Mouse (Mus musculus) forebrain, embryonic 11.5 days (tissue): ENCODE data around the gene Ampd3. TPM values are rescaled to one million over a fixed set of nuclear protein-coding genes. Genes with fewer than 3 reads are reported as not detected.

ENCODE experiments used
- ATAC-seq: fragments of 200-750 bp; cut with Nextera tagmentation; replicated peaks from 2 replicates; pipeline ENCODE4 v1.8.0; 2017; ENCODE audit warnings: moderate TSS enrichment; ENCODE audit not compliant: low FRiP score
- DNase-seq: peaks from one replicate; pipeline ENCODE4 v3.0.0-alpha.2; 2017; ENCODE audit warnings: low spot score
- H3K27ac ChIP-seq: fragments of 300-500 bp; sonication (generic); 2 replicates; pipeline ENCODE4 v1.5.1; 2014; ENCODE audit warnings: low read depth, low read length
- H3K27me3 ChIP-seq: fragments of 300-500 bp; sonication (generic); 2 replicates; pipeline ENCODE4 v1.6.1; 2014; ENCODE audit warnings: mild to moderate bottlenecking, low read length, mixed read lengths; ENCODE audit not compliant: control insufficient read depth, insufficient read depth
- H3K36me3 ChIP-seq: fragments of 300-500 bp; sonication (generic); 2 replicates; pipeline ENCODE4 v1.6.1; 2014; ENCODE audit warnings: mild to moderate bottlenecking, low read length, moderate library complexity, mixed read lengths; ENCODE audit not compliant: control insufficient read depth, insufficient read depth
- H3K4me1 ChIP-seq: fragments of 300-500 bp; sonication (generic); replicated peaks from 2 replicates; pipeline ENCODE4 v1.6.1; 2014; ENCODE audit warnings: low read length, mixed read lengths; ENCODE audit not compliant: control insufficient read depth, insufficient read depth
- H3K4me2 ChIP-seq: fragments of 300-500 bp; sonication (generic); 2 replicates; pipeline ENCODE4 v1.6.1; 2014; ENCODE audit warnings: low read depth, mild to moderate bottlenecking, low read length, moderate library complexity, mixed read lengths; ENCODE audit not compliant: severe bottlenecking
- H3K4me3 ChIP-seq: fragments of 300-500 bp; sonication (generic); 2 replicates; pipeline ENCODE4 v1.5.1; 2014; ENCODE audit warnings: low read depth, low read length
- H3K9ac ChIP-seq: fragments of 300-500 bp; sonication (generic); 2 replicates; pipeline ENCODE4 v1.6.1; 2014; ENCODE audit warnings: low read length
- H3K9me3 ChIP-seq: fragments of 300-500 bp; sonication (generic); 2 replicates; pipeline ENCODE4 v1.6.1; 2016; ENCODE audit warnings: low read length, mixed read lengths; ENCODE audit not compliant: control insufficient read depth
- WGBS: fragments of 180-500 bp; shearing (Covaris S2); extraction: QIAGEN DNeasy Blood & Tissue Kit; methylation state at CpG from one replicate; pipeline ENCODE4 v1.1.7; 2014; 5-methylcytosine and 5-hydroxymethylcytosine counted together
- polyA plus RNA-seq: library from polyadenylated mRNA; unstranded; fragments of >200 nt; fragmentation: Nextera tagmentation; extraction: Ambion mirVana; gene quantifications from 2 replicates; pipeline ENCODE4 v1.2.1, GENCODE M21; 2014

Ampd3 gene
- polyA plus RNA-seq, 1 experiment from 2014 or later = 1.9 TPM

GRCm38 (mm10) chr7:110782135-110782534, 14.1 kb downstream of the Ampd3 start:
- ATAC-seq (no peak), DNase-seq (no peak)
- H3K27ac ChIP-seq = no peak overlapping the region
- H3K4me1 ChIP-seq = 0 out of 2 replicates have a peak, but pooled peaks cover 2% of the 10 kb centered on the region
- no peak overlapping the region for H3K4me3 ChIP-seq
- no peaks in the 10 kb centered on the region for H3K27me3 ChIP-seq
- no peak overlapping the region for H3K9ac ChIP-seq
- H3K36me3 ChIP-seq = no peaks in the 10 kb centered on the region
- no peak overlapping the region for H3K4me2 ChIP-seq
- no peaks in the 10 kb centered on the region for H3K9me3 ChIP-seq
- WGBS = 81% methylated on average over 7 of the region's 7 CpGs

GRCm38 (mm10) chr7:110782845-110783478, 15.0 kb downstream of the Ampd3 start:
- Histone ChIP-seq H3K36me3 (no peaks in the 10 kb centered on the region), H3K27ac (no peak overlapping the region), H3K27me3 (no peaks in the 10 kb centered on the region), H3K4me3 (no peak overlapping the region), H3K4me1 (0 out of 2 replicates have a peak, but pooled peaks cover 2% of the 10 kb centered on the region), H3K4me2 (no peak overlapping the region), H3K9ac (no peak overlapping the region), H3K9me3 (no peaks in the 10 kb centered on the region)
- WGBS = 53% methylated on average over 10 of the region's 10 CpGs
- ATAC-seq (no peak), DNase-seq (no peak)

- no peak overlapping the region for H3K9ac ChIP-seq
- H3K4me1 ChIP-seq = 0 out of 2 replicates have a peak, but pooled peaks cover 2% of the 10 kb centered on the region
- H3K27me3 ChIP-seq = no peaks in the 10 kb centered on the region
- H3K4me2 ChIP-seq = no peak overlapping the region
- DNase-seq = no peak
- WGBS = 76% methylated on average over 8 of the region's 8 CpGs
- H3K4me3 ChIP-seq = no peak overlapping the region
- no peak for ATAC-seq
- no peaks in the 10 kb centered on the region for H3K36me3 ChIP-seq
- H3K9me3 ChIP-seq = no peaks in the 10 kb centered on the region
- no peak overlapping the region for H3K27ac ChIP-seq
These were observed 17.0 kb downstream of the Ampd3 start for GRCm38 (mm10) chr7:110784965-110785364.

GRCm38 (mm10) chr7:110785741-110786146, 17.7 kb downstream of the Ampd3 start:
- Histone ChIP-seq H3K4me1 (0 out of 2 replicates have a peak, but pooled peaks cover 2% of the 10 kb centered on the region), H3K4me2 (no peak overlapping the region), H3K9ac (no peak overlapping the region), H3K27ac (no peak overlapping the region), H3K9me3 (no peaks in the 10 kb centered on the region), H3K27me3 (no peaks in the 10 kb centered on the region), H3K36me3 (no peaks in the 10 kb centered on the region), H3K4me3 (no peak overlapping the region)
- WGBS = 85% methylated on average over 3 of the region's 3 CpGs
- ATAC-seq = no peak
- no peak for DNase-seq

- Histone ChIP-seq H3K9ac (no peak overlapping the region), H3K27ac (no peak overlapping the region), H3K9me3 (no peaks in the 10 kb centered on the region), H3K36me3 (no peaks in the 10 kb centered on the region), H3K27me3 (no peaks in the 10 kb centered on the region), H3K4me2 (no peak overlapping the region), H3K4me3 (no peak overlapping the region), H3K4me1 (no peaks in the 10 kb centered on the region)
- WGBS = 81% methylated on average over 6 of the region's 6 CpGs
- no peak for DNase-seq
- no peak for ATAC-seq
These were observed 19.3 kb downstream of the Ampd3 start for GRCm38 (mm10) chr7:110787310-110787709.

- Histone ChIP-seq H3K4me3 (no peak overlapping the region), H3K9me3 (no peaks in the 10 kb centered on the region), H3K4me2 (no peak overlapping the region), H3K36me3 (no peaks in the 10 kb centered on the region), H3K27ac (no peak overlapping the region), H3K9ac (no peak overlapping the region), H3K4me1 (no peaks in the 10 kb centered on the region), H3K27me3 (no peaks in the 10 kb centered on the region)
- ATAC-seq (no peak), DNase-seq (no peak)
- 91% methylated on average over 8 of the region's 8 CpGs for WGBS
These were observed 22.9 kb downstream of the Ampd3 start for GRCm38 (mm10) chr7:110790878-110791277.

GRCm38 (mm10) chr7:110792201-110792600, 24.2 kb downstream of the Ampd3 start:
- H3K4me2 ChIP-seq = no peak overlapping the region
- 85% methylated on average over 5 of the region's 5 CpGs for WGBS
- H3K4me1 ChIP-seq = no peaks in the 10 kb centered on the region
- H3K27ac ChIP-seq = no peak overlapping the region
- H3K9me3 ChIP-seq = no peaks in the 10 kb centered on the region
- H3K27me3 ChIP-seq = no peaks in the 10 kb centered on the region
- no peak for ATAC-seq
- H3K36me3 ChIP-seq = no peaks in the 10 kb centered on the region
- no peak overlapping the region for H3K4me3 ChIP-seq
- H3K9ac ChIP-seq = no peak overlapping the region
- no peak for DNase-seq

- Histone ChIP-seq H3K36me3 (no peaks in the 10 kb centered on the region), H3K4me1 (no peaks in the 10 kb centered on the region), H3K4me3 (no peak overlapping the region), H3K9me3 (no peaks in the 10 kb centered on the region), H3K27ac (no peak overlapping the region), H3K4me2 (no peak overlapping the region), H3K27me3 (no peaks in the 10 kb centered on the region), H3K9ac (no peak overlapping the region)
- 87% methylated on average over 2 of the region's 2 CpGs for WGBS
- no peak for DNase-seq
- ATAC-seq = no peak
These were observed 24.8 kb downstream of the Ampd3 start for GRCm38 (mm10) chr7:110792834-110793233.

- WGBS = 78% methylated on average over 4 of the region's 4 CpGs
These were observed 26.7 kb downstream of the Ampd3 start for GRCm38 (mm10) chr7:110794722-110795121.

More at GRCm38 (mm10) chr7:110794722-110795121, 26.7 kb downstream of the Ampd3 start:
- Histone ChIP-seq H3K27me3 (no peaks in the 10 kb centered on the region), H3K9me3 (no peaks in the 10 kb centered on the region), H3K4me1 (no peaks in the 10 kb centered on the region), H3K4me2 (no peak overlapping the region), H3K27ac (no peak overlapping the region), H3K36me3 (no peaks in the 10 kb centered on the region), H3K9ac (no peak overlapping the region), H3K4me3 (no peak overlapping the region)
- DNase-seq = no peak
- ATAC-seq = no peak
